8 mouse cellular contexts compared by ENCODE assay signal in the genomic region with DNA sequence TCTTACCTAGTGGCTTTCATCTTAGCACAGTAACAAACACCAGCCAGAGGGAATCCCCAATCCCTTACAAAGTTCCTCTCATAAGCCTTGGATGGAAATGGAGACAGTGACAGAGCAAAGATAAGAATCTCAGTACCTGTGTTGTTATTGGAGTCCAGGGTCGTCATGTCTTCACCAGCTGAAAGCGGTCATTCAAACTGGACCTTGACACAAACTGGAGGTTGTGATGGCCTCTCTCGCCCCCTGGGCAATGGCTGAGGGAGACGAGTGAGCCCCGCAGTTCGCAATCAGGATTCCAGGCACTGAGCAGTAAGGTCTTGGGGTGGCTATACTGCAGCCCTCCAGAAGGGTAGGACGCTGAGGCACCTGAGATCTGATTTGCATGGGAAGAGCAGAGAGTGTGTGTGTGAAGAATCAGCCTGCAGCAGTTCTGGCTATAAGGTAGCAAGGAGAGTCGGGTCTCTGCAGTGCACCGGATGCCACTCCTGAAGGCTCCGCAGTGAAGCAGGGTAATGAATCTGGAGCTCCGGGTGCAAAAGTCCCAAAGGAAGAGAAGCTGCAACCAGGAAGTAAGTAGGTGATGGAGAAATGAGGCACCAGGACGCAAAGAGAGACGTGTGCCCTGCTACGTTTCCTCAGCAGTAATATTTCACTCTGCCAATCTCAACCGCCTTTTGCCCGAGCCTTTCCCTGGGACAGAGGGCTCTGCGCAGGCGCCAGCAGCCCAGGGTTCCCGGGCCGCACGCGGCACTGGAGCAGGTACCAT. TPM values are rescaled to one million over a fixed set of nuclear protein-coding genes. Genes with fewer than 3 reads are reported as not detected.
DNase-seq lines count a peak whose midpoint lies in the region; ATAC-seq lines count a peak whose summit lies in the region.

A gene (minus strand): TSS at position 752 of the 766 bp plus-strand sequence.

- H3K4me1 ChIP-seq in intestine, embryonic 16.5 days (ENCODE audit: control insufficient read depth, insufficient read depth, low read length) = peaks cover 64% of the 10 kb centered on the region
- H3K4me1 ChIP-seq in midbrain, embryonic 13.5 days (replicated peaks) = peaks cover 49% of the 10 kb centered on the region

- H3K27me3 ChIP-seq in intestine, embryonic 16.5 days (replicated peaks; ENCODE audit: control insufficient read depth, insufficient read depth, low read length) = no peaks in the 10 kb centered on the region
- no peaks in the 10 kb centered on the region for H3K27me3 ChIP-seq in midbrain, embryonic 13.5 days

- H3K36me3 ChIP-seq in intestine, embryonic 16.5 days (ENCODE audit: control insufficient read depth, insufficient read depth, low read length) = no peaks in the 10 kb centered on the region
- H3K36me3 ChIP-seq in midbrain, embryonic 13.5 days = peaks cover 20% of the 10 kb centered on the region

- peak within 1 kb of the TSS; percentile 90 for H3K27ac ChIP-seq in intestine, embryonic 16.5 days (ENCODE audit: low read length)
- peak within 1 kb of the TSS; percentile 48 for H3K27ac ChIP-seq in midbrain, embryonic 13.5 days

- H3K4me3 ChIP-seq in intestine, embryonic 16.5 days (ENCODE audit: low read length) = peak within 1 kb of the TSS; percentile 47
- peak within 1 kb of the TSS; percentile 40 for H3K4me3 ChIP-seq in midbrain, embryonic 13.5 days (replicated peaks)

- H3K9me3 ChIP-seq in intestine, embryonic 16.5 days (ENCODE audit: control insufficient read depth, low read length) = no peaks in the 10 kb centered on the region
- no peaks in the 10 kb centered on the region for H3K9me3 ChIP-seq in midbrain, embryonic 13.5 days

- no peak for DNase-seq in left cerebral cortex, adult 18-20 months (ENCODE audit: low spot score in 2 of 2)
- DNase-seq in left cerebral cortex, adult 9 months (ENCODE audit: low spot score in 2 of 2) = no peak
- no peak for DNase-seq in adrenal gland, postnatal 10 days
- peak; percentile 23 for DNase-seq in gastrocnemius, postnatal 25 days
- no peak for DNase-seq in urinary bladder, adult 18-20 months (ENCODE audit: low spot score in 2 of 2)
- DNase-seq in cerebellum, adult 9-11 months = no peak

- H3K9ac ChIP-seq in intestine, embryonic 16.5 days (ENCODE audit: low read depth, low read length) = peak within 1 kb of the TSS; percentile 66
- peak within 1 kb of the TSS; percentile 50 for H3K9ac ChIP-seq in midbrain, embryonic 13.5 days (replicated peaks)

- under 1% methylated on average over 22 of the region's 22 CpGs for WGBS in intestine, embryonic 16.5 days
- WGBS in midbrain, embryonic 13.5 days = 2% methylated on average over 22 of the region's 22 CpGs

- ATAC-seq in intestine, embryonic 16.5 days = peak; percentile 3; the same call in 1 of the 2 replicates
- peak; percentile 41 for ATAC-seq in midbrain, embryonic 13.5 days

- peak within 1 kb of the TSS; percentile 88 for H3K4me2 ChIP-seq in intestine, embryonic 16.5 days (ENCODE audit: low read depth, low read length)
- H3K4me2 ChIP-seq in midbrain, embryonic 13.5 days (replicated peaks) = peak within 1 kb of the TSS; percentile 78

RNA-seq across cellular contexts. Expression of the gene that starts here (rescaled TPM):
- total RNA-seq in left cerebral cortex, adult 18-20 months (2021) = 100 to 1,000 TPM in 1 of 2 experiments, 10 to 100 TPM in 1; 87.2 to 122 TPM
- total RNA-seq in adrenal gland, postnatal 10 days (2021) = 10 to 100 TPM; 15.1 to 59.6 TPM
- total RNA-seq in gastrocnemius, postnatal 25 days (2021) = 100 to 1,000 TPM in 1 of 2 experiments, 10 to 100 TPM in 1; 98.0 to 119 TPM
- polyA plus RNA-seq in intestine, embryonic 16.5 days (2015; fragmentation: Nextera tagmentation; extraction: Ambion mirVana) = 2.3 and 2.7 TPM in 2 replicates
- 1.2 and 1.9 TPM in 2 replicates for polyA plus RNA-seq in midbrain, embryonic 13.5 days (2015; fragmentation: Nextera tagmentation; extraction: Ambion mirVana)
